Mouse (Mus musculus): ENCODE measurements around the gene Ccdc32.

- no peak for TF ChIP-seq CTCF (conservative IDR thresholded peaks at IDR 0.05; ENCODE audit: low read length)
- no peak for TF ChIP-seq NANOG (IDR thresholded peaks at IDR 0.05; ENCODE audit: borderline replicate concordance, low read length)
- TF ChIP-seq POU5F1 (IDR thresholded peaks at IDR 0.05; ENCODE audit: borderline replicate concordance, low read length): no peak
Measured at GRCm38 (mm10) chr2:118999025-118999639, 30.1 kb downstream of the Ccdc32 start.
